Comparison of ENCODE assay signal across 8 mouse cellular contexts in the genomic region with DNA sequence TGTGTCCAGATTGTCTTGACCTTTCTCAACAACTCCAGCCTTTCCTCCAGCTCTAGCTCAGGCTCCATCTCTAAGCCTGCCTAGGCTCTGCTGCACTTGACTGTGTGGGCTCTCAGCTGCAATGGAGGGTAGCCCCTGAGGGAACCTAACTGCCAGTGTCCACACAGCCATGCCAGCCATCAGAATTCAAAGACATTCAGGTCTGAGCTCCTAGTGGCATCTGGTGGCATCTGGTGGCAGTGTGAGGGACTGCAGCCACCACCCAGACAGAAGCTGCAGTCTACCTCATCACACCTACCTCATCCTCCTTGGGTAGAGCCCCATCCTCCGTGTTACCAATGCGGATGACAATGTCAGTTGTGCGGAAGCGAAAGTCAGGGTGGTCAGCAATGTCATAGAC. TPM values are rescaled to one million over a fixed set of nuclear protein-coding genes. Genes with fewer than 3 reads are reported as not detected.
DNase-seq lines count a peak whose midpoint lies in the region; ATAC-seq and TF ChIP-seq lines count a peak whose summit lies in the region.
"Had no signal": no experiment of that assay in that cellular context is flagged by ENCODE, and none has a peak within 500 bp of the region (broad histone marks: within the 10 kb centered on the region; RNA-seq: fewer than 3 reads in every experiment).

No protein-coding gene starts in this region.

- peaks cover 94% of the 10 kb centered on the region for H3K36me3 ChIP-seq in kidney, embryonic 15.5 days
- H3K36me3 ChIP-seq in kidney, postnatal 0 days (ENCODE audit: insufficient read depth, low read length), result peaks cover 61% of the 10 kb centered on the region

- H3K4me2 ChIP-seq in kidney, embryonic 15.5 days, result no peak overlapping the region
- H3K4me2 ChIP-seq in kidney, postnatal 0 days (ENCODE audit: low read length), result no peak overlapping the region
- H3K4me2 ChIP-seq: embryonic facial prominence, embryonic 15.5 days had no signal

- H3K4me1 ChIP-seq in kidney, embryonic 15.5 days, result no peaks in the 10 kb centered on the region
- no peaks in the 10 kb centered on the region for H3K4me1 ChIP-seq in kidney, postnatal 0 days (replicated peaks; ENCODE audit: insufficient read depth, low read length)
- H3K4me1 ChIP-seq: embryonic facial prominence, embryonic 15.5 days had no signal

- DNase-seq in kidney, adult 18-20 months, result peak; percentile 61
- DNase-seq in CD4-positive helper T cell, adult 2 months (ENCODE audit: low read depth, low spot score), result peak; percentile 34
- peak; percentile 36 for DNase-seq in Muller cell, postnatal 12 days (ENCODE audit: inconsistent ontology term)
- peak; percentile 56 for DNase-seq in kidney, postnatal 0 days (ENCODE audit: low spot score)
- DNase-seq in right cerebral cortex, postnatal 14 days, result peak; percentile 61
- no peak for DNase-seq in heart, adult 8-10 months (ENCODE audit: low spot score)

- no peak overlapping the region for H3K9ac ChIP-seq in kidney, embryonic 15.5 days
- H3K9ac ChIP-seq in kidney, postnatal 0 days (ENCODE audit: low read depth, low read length), result no peak overlapping the region
- H3K9ac ChIP-seq: embryonic facial prominence, embryonic 15.5 days had no signal

- no peak overlapping the region for H3K4me3 ChIP-seq in kidney, embryonic 15.5 days (replicated peaks)
- no peak overlapping the region for H3K4me3 ChIP-seq in kidney, postnatal 0 days (replicated peaks; ENCODE audit: low read depth, low read length)
- H3K4me3 ChIP-seq: embryonic facial prominence, embryonic 15.5 days had no signal

- H3K27me3 ChIP-seq in kidney, embryonic 15.5 days, result no peaks in the 10 kb centered on the region
- H3K27me3 ChIP-seq in kidney, postnatal 0 days (ENCODE audit: insufficient read depth, low read length), result no peaks in the 10 kb centered on the region
- H3K27me3 ChIP-seq: embryonic facial prominence, embryonic 15.5 days had no signal

- no peak for ATAC-seq in kidney, embryonic 15.5 days (replicated peaks; ENCODE audit: low FRiP score)
- ATAC-seq in kidney, postnatal 0 days (replicated peaks; ENCODE audit: low FRiP score, low read depth), result no peak

- H3K27ac ChIP-seq in kidney, embryonic 15.5 days, result no peak overlapping the region
- no peak overlapping the region for H3K27ac ChIP-seq in kidney, postnatal 0 days
- H3K27ac ChIP-seq: embryonic facial prominence, embryonic 15.5 days had no signal

- H3K9me3 ChIP-seq in kidney, embryonic 15.5 days (replicated peaks), result no peaks in the 10 kb centered on the region
- H3K9me3 ChIP-seq in kidney, postnatal 0 days (replicated peaks; ENCODE audit: low read length), result no peaks in the 10 kb centered on the region
- H3K9me3 ChIP-seq: embryonic facial prominence, embryonic 15.5 days had no signal

- 90% methylated on average over 4 of the region's 4 CpGs for WGBS in kidney, embryonic 15.5 days
- 84% methylated on average over 4 of the region's 4 CpGs for WGBS in kidney, postnatal 0 days

- peak; percentile 82 for TF ChIP-seq CTCF in kidney, postnatal 0 days (IDR thresholded peaks at IDR 0.05; ENCODE audit: low read depth)

RNA-seq across cellular contexts. Expression of gene Sphk1, which starts 12.4 kb away (rescaled TPM):
- polyA plus RNA-seq in kidney, embryonic 15.5 days (2015; fragmentation: Nextera tagmentation; extraction: Ambion mirVana), result 4.1 and 6.3 TPM in 2 replicates
- polyA plus RNA-seq in kidney, postnatal 0 days (2015; fragmentation: Nextera tagmentation; extraction: Ambion mirVana), result 8.0 and 9.0 TPM in 2 replicates
- total RNA-seq in heart, adult 8-10 months (2022), result 1 to 10 TPM in 1 of 4 experiments, under 1 TPM in 3; 0.57 to 1.3 (median 0.98) TPM

RNA-seq across cellular contexts. Expression of gene Ube2o, which starts 38.1 kb away (rescaled TPM):
- 7.3 and 7.4 TPM in 2 replicates for polyA plus RNA-seq in kidney, embryonic 15.5 days (2015; fragmentation: Nextera tagmentation; extraction: Ambion mirVana)
- polyA plus RNA-seq in kidney, postnatal 0 days (2015; fragmentation: Nextera tagmentation; extraction: Ambion mirVana), result 8.6 and 8.9 TPM in 2 replicates
- 10 to 100 TPM; 27.4 to 33.1 (median 29.8) TPM for total RNA-seq in heart, adult 8-10 months (2022)

RNA-seq across cellular contexts. Expression of gene Aanat, which starts 43.1 kb away (rescaled TPM):
- not detected in 2 replicates for polyA plus RNA-seq in kidney, embryonic 15.5 days (2015; fragmentation: Nextera tagmentation; extraction: Ambion mirVana)
- not detected in 2 replicates for polyA plus RNA-seq in kidney, postnatal 0 days (2015; fragmentation: Nextera tagmentation; extraction: Ambion mirVana)
- not detected for total RNA-seq in heart, adult 8-10 months (2022)
- polyA plus RNA-seq: embryonic facial prominence, embryonic 15.5 days had no signal

RNA-seq across cellular contexts. Expression of gene Prpsap1, which starts 49.1 kb away (rescaled TPM):
- polyA plus RNA-seq in kidney, embryonic 15.5 days (2015; fragmentation: Nextera tagmentation; extraction: Ambion mirVana), result 196 and 208 TPM in 2 replicates
- 150 and 167 TPM in 2 replicates for polyA plus RNA-seq in kidney, postnatal 0 days (2015; fragmentation: Nextera tagmentation; extraction: Ambion mirVana)
- 10 to 100 TPM; 24.5 to 29.9 (median 26.0) TPM for total RNA-seq in heart, adult 8-10 months (2022)
